Mouse (Mus musculus): ENCODE data around the gene Mme. TPM values are rescaled to one million over a fixed set of nuclear protein-coding genes. Genes with fewer than 3 reads are reported as not detected.

Mme gene
- total RNA-seq, 2 experiments from 2014 or later, result 3.3 to 3.6 TPM

- DNase-seq (ENCODE audit: low spot score in 2 of 2), result no peak
Measured at GRCm38 (mm10) chr3:63350242-63350641, 108.9 kb downstream of the Mme start.

- no peak for DNase-seq (ENCODE audit: low spot score in 2 of 2)
Measured at GRCm38 (mm10) chr3:63350704-63351103, 109.4 kb downstream of the Mme start.

GRCm38 (mm10) chr3:63351680-63352260 lies 110.4 kb downstream of the Mme start:
- DNase-seq (ENCODE audit: low spot score in 2 of 2), result no peak

GRCm38 (mm10) chr3:63359512-63359911 lies 118.2 kb downstream of the Mme start:
- DNase-seq (ENCODE audit: low spot score in 2 of 2), result no peak

- no peak for DNase-seq (ENCODE audit: low spot score in 2 of 2)
Measured at GRCm38 (mm10) chr3:63384989-63385388, 143.7 kb downstream of the Mme start.

- DNase-seq (ENCODE audit: low spot score in 2 of 2), result no peak
Measured at GRCm38 (mm10) chr3:63390774-63391173, 149.4 kb downstream of the Mme start.

- no peak for DNase-seq (ENCODE audit: low spot score in 2 of 2)
Measured at GRCm38 (mm10) chr3:63391348-63391747, 150.0 kb downstream of the Mme start.

GRCm38 (mm10) chr3:63394424-63394941 lies 153.1 kb downstream of the Mme start:
- DNase-seq (ENCODE audit: low spot score in 2 of 2), result no peak

GRCm38 (mm10) chr3:63398171-63398570 lies 156.8 kb downstream of the Mme start:
- DNase-seq (ENCODE audit: low spot score in 2 of 2), result no peak

- DNase-seq (ENCODE audit: low spot score in 2 of 2), result no peak
Measured at GRCm38 (mm10) chr3:63406438-63406837, 165.1 kb downstream of the Mme start.

GRCm38 (mm10) chr3:63411006-63411405 lies 169.7 kb downstream of the Mme start:
- no peak for DNase-seq (ENCODE audit: low spot score in 2 of 2)

GRCm38 (mm10) chr3:63412220-63412937 lies 171.0 kb downstream of the Mme start:
- DNase-seq (ENCODE audit: low spot score in 2 of 2), result no peak

- DNase-seq (ENCODE audit: low spot score in 2 of 2), result peak in 1 of 2 experiments; percentile 6
Measured at GRCm38 (mm10) chr3:63413046-63413911, 171.9 kb downstream of the Mme start.

GRCm38 (mm10) chr3:63417284-63417683 lies 175.9 kb downstream of the Mme start:
- no peak for DNase-seq (ENCODE audit: low spot score in 2 of 2)

- DNase-seq (ENCODE audit: low spot score in 2 of 2), result no peak
Measured at GRCm38 (mm10) chr3:63417758-63418157, 176.4 kb downstream of the Mme start.

GRCm38 (mm10) chr3:63423552-63423951 lies 182.2 kb downstream of the Mme start:
- DNase-seq (ENCODE audit: low spot score in 2 of 2), result no peak

Other genes with a start within 250 kb of the Mme start
- not detected for gene Gm34302, start 242.3 kb downstream of the Mme start, total RNA-seq (2021)

Measured in layer of hippocampus, postnatal 14 days (tissue).